Mouse (Mus musculus) B cell, adult 67 days (primary cell): ENCODE data around the gene Rps21. TPM values are rescaled to one million over a fixed set of nuclear protein-coding genes. Genes with fewer than 3 reads are reported as not detected.

Experiments used
- total RNA-seq, 2 experiments: library from RNA; stranded (reverse); gene quantifications; 4 replicates each; pipeline ENCODE4 v1.2.4; 2023

The Rps21 gene
- 1,000 to 10,000 TPM; 1,793 to 1,897 TPM for total RNA-seq

GRCm38 (mm10) chr2:180257001-180257521 is at the start of gene Rps21:
Gene Rps21, plus strand, starts transcription at chr2:180257377.

GRCm38 (mm10) chr2:180225762-180226378 is 31.3 kb upstream of the Rps21 start, which contains the start of gene Lama5:
Gene Lama5, minus strand, starts transcription at chr2:180225859.

DNA sequence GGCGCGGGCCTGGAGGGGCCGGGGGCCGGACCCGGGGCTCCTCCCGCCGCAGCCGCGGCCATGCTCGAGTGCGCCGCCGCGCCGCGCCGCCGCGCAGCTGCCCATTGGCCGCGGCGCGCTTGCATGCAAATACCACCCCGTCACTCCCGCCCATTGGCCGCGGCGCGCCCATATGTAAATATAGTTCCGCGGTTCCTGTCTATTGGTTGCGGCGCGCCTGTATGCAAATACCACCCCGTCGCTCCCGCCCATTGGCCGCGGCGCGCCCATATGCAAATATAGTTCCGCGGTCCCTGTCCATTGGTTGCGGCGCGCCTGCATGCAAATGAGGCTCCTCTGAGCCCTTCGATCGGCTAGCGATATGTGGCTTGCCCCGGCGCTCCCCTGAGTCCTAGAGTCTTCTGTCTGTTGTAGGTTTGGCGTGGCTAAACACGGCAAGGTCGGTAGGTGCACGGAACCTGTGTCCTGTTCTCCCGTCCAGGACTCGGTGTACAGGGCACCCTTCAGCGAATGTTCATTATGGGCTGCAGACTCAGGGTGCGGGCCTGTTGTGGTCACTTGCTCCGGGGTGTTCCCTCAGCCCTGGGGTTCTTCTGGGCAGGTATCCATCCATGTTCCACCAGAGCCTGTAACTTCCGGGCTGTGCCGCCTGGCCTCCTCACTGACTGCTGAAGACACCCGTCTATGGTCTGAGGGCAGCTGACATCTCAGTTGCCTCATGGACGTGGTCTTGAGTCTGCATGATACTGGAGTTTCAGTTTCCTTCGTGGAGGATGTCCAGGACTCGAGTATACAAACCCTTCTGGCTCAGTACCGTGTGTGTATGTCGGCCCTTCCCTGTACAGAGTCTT is 16.4 kb downstream of the Rps21 start, which contains the start of gene Cables2:
TSS of gene Cables2 (minus strand) at position 103 of the 851 bp plus-strand sequence.

DNA sequence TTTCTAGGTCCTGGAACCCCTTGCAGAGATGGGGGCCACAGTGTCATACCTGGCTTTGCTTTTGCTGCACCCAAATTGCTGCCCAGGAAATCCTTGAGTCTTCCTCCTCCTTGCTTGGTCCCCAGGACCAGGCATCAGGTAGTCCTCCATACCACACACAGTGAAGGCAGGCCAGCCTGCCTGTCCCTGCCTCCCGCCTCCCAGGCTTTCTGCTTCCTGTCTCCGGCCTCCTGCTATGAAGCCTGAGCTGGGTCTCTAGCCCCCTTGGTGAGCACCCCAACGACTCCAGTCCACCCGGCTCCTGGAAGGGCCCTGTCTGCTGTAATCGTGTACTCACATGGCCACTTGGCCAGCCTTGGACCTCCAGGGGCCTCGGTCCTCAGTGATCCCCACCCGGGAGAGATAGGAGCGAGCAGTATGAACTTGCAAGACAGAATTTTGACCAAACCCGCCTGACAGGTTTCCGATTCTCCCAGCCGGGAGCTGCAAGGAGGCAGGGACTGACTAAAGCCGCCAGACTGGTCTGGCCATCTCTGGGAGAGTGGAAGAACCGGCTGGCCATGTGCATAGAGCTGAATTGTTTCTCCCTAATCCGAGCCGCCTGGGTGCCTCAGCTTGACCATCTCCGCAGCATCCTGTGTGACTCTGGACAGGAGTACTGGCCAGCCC is 32.4 kb downstream of the Rps21 start, which contains the start of gene Rbbp8nl:
TSS of gene Rbbp8nl (minus strand) at position 440 of the 669 bp plus-strand sequence.

Other genes starting within 250 kb of the Rps21 start
- gene Lsm14b, start 232.4 kb upstream of the Rps21 start, total RNA-seq: 10 to 100 TPM; 36.0 to 38.7 TPM
- 100 to 1,000 TPM; 127 to 151 TPM for gene Psma7, start 214.9 kb upstream of the Rps21 start, total RNA-seq
- gene Ss18l1, start 214.9 kb upstream of the Rps21 start, total RNA-seq: 1 to 10 TPM; 7.1 to 8.5 TPM
- gene Mtg2, start 186.8 kb upstream of the Rps21 start, total RNA-seq: 10 to 100 TPM; 20.6 to 22.1 TPM
- not detected for gene Hrh3, start 152.9 kb upstream of the Rps21 start, total RNA-seq
- 10 to 100 TPM; 41.1 to 43.1 TPM for gene Osbpl2, start 138.1 kb upstream of the Rps21 start, total RNA-seq
- 100 to 1,000 TPM; 114 to 122 TPM for gene Adrm1, start 85.9 kb upstream of the Rps21 start, total RNA-seq
- gene Lama5, start 31.5 kb upstream of the Rps21 start, total RNA-seq: not detected
- gene Cables2, start 16.1 kb downstream of the Rps21 start, total RNA-seq: 10 to 100 TPM; 80.4 to 92.3 TPM
- not detected for gene Rbbp8nl, start 32.5 kb downstream of the Rps21 start, total RNA-seq
- not detected for gene Gata5, start 77.3 kb downstream of the Rps21 start, total RNA-seq
- 10 to 100 TPM in 1 of 2 experiments, 1 to 10 TPM in 1; 9.2 to 20.6 TPM for gene Slco4a1, start 198.9 kb downstream of the Rps21 start, total RNA-seq
- gene Ntsr1, start 242.6 kb downstream of the Rps21 start, total RNA-seq: not detected